Mouse (Mus musculus) thymus, postnatal 14 days (tissue): ENCODE results near the gene Dlg1.
A peak's percentile ranks its signal among the peaks of the same experiment; 100 is the strongest.

ENCODE experiments used
- DNase-seq: peaks from one replicate; pipeline ENCODE4 v3.0.0; 2021

Gene Dlg1

DNA sequence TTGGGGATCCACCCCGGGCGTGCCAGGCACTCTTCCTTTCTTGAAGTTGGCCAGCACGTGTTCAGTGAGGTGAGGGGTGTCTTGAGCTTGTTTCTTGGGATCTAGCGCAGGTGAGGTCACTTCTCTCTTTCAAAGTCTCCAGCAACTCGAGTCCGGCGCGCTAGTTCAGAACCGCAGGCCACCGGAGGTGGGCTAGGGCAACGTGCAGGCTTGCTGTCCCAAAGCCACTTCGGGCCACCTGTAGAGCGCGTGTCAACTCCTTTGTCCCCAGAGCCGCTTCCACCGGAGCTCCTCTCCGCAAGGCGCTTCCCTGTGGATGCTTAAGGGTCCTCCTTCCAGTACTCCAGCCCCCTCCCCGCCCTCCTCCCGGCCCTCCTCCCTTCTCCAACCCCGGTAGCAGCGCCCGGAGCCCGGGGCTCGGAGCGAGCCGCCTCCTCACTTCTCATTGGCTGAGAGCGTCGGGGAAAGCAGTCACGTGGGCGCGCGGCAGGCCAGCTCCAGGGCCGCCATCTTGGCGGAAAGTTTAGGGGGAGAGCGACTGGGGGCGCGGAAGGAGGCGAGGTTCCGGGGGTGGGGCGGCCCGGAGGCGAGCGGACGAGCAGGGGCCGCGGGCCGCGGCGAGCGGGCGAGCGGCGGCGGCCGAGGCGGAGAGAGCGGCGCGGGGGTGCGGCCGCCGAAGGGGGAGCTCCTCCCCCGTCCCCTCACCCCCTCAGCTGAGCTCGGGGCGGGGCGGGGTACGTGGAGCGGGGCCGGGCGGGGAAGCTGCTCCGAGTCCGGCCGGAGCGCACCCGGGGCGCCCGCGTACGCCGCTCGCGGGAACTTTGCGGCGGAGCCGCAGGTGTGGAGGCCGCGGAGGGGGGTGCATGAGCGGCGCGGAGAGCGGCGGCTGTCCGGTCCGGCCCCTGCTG is at the start of gene Dlg1:
Gene Dlg1 (plus strand): TSS at position 65 of the 908 bp plus-strand sequence.
- DNase-seq, result peak; percentile 90

DNA sequence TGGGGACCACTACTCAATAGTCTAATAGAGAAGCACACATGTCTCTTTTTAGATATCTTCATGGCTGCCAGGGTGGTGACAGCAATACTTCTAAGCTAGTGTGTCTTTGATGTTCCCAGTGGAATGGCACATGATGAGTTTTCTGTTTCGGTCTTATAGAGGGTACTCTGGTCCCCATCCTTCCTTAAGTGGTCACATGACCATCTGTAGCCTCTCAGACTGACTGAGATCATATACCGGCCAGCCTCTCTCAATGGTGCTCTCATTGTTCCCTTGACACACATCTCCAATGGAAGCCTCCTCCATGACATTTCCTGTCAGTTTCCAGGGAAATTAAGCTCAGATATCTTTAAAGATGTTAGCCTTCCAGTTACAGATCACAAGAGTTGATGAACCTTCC is 46.9 kb upstream of the Dlg1 start:
- DNase-seq, result no peak

- no peak for DNase-seq
These were observed 46.1 kb upstream of the Dlg1 start for GRCm38 (mm10) chr16:31617128-31617527.

GRCm38 (mm10) chr16:31617823-31618371 is 45.3 kb upstream of the Dlg1 start:
- no peak for DNase-seq

DNA sequence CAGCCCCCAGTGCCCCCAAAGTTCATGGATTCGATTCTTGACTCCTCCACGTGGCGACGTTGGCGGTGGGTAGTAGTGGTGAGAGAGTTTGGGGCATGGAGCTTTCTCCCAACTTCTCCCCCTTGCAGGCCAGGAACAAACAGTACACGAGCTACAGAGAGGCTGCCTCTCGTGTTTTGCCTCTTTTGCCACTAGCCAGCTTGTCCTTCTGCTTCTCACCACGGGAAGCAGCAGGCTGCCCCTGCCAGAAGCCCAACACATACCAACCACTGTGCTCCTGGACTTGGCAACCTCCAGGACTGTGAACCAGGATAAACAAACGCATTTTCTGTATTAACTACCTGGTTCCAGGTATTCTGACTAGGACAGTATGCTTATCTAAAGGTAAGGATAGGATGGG is 44.6 kb upstream of the Dlg1 start:
- DNase-seq, result no peak

DNA sequence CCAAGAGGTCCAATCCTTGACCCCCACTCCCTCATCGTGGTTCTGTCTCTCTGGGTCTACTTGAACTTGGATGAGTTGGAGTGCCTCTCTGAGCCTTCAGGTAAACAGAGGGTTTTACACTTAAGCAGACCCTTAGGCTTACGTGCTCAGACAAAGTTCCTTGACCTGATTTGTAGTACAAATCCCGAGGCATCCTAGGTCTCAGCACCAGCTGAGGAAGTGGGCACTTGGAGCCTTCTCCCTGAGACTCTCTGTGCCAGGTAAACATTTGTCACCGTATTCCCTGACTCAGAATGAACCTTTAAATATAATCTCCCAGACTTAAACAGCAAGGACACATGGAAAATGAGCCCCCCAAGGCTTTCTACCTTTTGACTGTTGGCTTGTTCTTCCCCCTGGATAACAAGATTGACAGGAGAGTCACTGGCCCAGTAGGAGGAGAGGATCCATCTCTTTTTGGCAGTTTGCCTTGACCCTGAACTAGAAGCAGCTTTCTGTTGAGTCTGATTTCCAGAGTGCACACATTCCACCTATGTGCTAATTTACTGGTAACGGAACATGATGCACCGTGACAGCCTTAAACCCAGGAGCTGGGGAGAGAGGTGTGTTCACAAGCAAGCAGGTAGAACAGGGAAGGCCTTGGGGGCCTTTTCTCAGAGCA is 43.4 kb upstream of the Dlg1 start:
- DNase-seq, result no peak

DNA sequence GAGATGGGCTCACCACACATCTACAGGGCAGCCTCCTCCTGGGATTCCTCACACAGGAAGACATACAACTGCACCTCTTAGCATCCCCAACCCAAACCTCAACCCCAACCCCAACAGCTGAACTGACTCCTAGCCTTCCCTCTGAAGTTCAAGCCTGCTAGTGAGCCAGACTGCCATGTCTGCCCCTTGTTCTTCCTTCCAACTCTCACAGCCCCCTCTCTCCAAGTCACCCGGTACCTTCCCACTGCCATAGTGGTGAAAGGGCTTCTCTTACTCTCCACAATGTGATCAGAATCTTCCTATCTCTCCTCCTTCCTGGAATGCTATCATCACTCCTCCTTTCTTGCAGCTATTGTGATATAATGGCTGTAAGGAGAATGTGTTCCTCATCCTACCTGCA is 40.9 kb upstream of the Dlg1 start:
- no peak for DNase-seq

GRCm38 (mm10) chr16:31623136-31623535 is 40.1 kb upstream of the Dlg1 start:
- DNase-seq, result no peak

DNA sequence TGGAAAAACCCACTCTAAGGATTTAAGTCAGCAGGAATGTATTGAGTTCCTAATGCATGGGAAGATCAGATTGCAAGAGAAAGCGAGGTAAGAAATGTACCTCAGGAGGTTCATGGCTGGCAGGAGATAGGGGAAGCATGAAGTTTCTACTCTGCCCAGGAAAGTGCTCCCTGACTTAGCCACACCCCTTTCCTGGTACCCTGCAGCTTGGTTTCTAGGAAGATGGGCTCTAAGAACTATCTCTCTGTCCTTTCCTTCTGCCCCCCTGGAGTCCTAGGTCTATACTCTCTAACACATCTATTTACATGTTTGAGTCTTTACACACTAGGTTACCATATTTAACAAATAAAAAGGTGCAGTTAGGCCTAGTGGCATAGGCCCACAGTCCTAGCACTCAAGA is 38.5 kb upstream of the Dlg1 start:
- DNase-seq, result no peak

DNA sequence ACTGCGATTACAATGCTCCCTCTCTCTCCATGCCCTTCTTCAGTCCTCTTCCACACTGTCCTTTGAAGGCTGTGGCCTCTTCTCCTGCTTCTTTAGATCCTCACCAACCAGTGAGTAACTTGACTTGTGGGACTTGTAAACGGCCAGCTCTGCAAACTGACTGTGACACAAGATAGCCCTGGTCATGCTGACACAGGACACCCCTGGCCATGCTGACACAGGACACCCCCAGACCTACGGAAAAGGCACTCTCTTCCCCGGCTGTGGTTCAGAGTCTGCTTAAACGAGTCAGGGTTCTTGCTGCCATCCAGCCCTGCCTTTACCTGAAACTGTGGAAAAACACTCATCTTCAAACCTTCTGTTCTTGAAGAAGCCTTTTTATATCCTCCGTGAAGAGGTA is 36.9 kb upstream of the Dlg1 start:
- no peak for DNase-seq

DNA sequence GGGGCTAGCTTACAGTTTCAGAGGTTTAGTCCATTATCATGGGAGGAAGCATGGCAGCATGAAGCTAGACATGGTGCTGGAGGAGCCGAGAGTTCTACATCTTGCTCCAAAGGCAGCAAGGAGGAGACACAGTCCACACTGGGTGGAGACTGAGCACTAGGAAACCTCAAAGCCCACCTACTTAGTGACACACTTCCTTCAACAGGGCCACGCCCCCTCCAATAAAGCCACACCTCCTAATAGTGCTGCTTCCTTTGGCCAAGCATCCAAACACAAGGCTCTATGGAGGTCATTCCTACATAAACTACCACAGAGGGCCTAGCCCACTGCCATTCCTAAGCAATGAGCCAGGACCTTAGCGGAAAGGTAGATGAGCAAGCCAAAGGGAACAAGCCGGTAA is 32.9 kb upstream of the Dlg1 start:
- no peak for DNase-seq

GRCm38 (mm10) chr16:31631046-31631445 is 32.2 kb upstream of the Dlg1 start:
- no peak for DNase-seq

GRCm38 (mm10) chr16:31634371-31634770 is 28.9 kb upstream of the Dlg1 start:
- DNase-seq, result no peak

DNA sequence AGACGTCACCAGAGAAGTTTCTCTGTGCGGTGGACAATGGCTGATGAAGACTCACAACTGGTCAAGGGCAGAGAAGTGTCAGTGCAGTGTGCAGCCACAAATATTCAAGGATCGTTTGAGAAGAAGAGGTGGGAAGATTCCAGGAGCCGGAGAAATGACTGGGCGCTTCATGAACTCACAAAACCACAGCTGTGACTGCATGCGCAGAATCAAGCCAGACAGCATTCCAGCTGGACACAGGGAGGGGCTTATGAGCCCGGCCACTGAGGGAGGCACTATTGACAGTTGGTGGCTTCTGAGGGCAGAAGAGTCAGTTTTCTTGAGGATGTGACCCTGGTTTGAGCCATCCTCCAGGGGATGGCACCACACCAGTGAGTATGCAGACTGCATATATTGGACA is 24.9 kb upstream of the Dlg1 start:
- DNase-seq, result no peak

DNA sequence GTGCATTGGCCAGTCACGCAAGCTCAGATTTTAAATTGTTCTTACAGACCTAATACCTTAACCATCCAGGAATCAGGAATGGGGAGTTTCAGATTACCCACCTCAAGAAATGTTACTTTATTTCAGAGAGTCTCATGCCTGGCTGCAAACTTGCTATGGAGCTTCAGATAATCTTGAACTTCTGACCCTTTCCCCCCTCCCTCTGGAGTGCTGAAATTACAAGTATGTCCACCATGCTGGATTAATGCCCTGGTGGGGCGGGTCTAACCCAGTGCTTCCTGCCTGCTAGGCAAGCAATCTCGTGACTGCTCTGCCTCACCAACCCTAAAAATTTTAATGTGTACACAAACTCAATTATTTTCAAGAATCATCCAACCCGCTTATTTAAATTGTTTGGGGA is 23.3 kb upstream of the Dlg1 start:
- DNase-seq, result no peak

- DNase-seq, result no peak
These were observed 21.5 kb upstream of the Dlg1 start for GRCm38 (mm10) chr16:31641776-31642175.

- DNase-seq, result no peak
These were observed 16.0 kb upstream of the Dlg1 start for GRCm38 (mm10) chr16:31647221-31647620.

DNA sequence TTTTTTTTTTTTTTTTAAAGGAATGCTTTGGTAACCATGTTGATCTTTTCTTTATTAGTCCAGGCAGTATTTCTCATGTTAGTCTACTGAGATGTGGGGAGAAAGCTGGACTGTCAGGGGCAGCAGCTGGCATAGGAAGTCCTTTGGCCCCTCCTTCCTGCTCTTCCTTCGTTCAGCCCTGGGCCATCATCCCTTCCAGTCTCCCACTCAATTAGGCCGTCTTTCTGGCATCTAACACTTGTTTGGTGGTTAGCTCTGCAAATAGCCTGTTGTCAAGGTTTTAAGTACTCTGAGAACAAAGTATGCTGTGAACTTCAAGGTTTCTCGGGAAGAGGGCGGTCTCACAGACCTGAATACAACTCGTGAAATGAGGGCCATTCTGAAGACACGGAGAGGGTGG is 12.5 kb upstream of the Dlg1 start:
- no peak for DNase-seq

DNA sequence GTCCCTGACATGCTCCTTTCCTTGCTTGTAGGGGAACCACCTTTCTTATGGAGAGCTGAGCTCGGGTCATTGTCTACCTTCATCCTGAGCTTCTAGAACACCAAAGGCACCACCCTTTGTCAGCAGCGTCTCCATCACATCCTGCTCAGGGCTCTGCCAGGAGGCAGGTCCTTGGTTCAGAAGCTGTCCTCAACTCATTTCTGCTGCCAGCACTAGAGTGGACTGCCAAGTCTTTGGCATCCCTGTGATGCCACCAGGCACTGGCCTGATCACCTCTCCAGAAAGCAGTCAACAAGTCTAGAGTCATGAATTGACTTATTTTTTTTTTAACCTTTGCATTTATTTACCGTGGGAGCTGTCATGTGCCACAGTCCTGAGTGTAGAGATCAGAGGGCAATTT is 11.7 kb upstream of the Dlg1 start:
- DNase-seq, result no peak

DNA sequence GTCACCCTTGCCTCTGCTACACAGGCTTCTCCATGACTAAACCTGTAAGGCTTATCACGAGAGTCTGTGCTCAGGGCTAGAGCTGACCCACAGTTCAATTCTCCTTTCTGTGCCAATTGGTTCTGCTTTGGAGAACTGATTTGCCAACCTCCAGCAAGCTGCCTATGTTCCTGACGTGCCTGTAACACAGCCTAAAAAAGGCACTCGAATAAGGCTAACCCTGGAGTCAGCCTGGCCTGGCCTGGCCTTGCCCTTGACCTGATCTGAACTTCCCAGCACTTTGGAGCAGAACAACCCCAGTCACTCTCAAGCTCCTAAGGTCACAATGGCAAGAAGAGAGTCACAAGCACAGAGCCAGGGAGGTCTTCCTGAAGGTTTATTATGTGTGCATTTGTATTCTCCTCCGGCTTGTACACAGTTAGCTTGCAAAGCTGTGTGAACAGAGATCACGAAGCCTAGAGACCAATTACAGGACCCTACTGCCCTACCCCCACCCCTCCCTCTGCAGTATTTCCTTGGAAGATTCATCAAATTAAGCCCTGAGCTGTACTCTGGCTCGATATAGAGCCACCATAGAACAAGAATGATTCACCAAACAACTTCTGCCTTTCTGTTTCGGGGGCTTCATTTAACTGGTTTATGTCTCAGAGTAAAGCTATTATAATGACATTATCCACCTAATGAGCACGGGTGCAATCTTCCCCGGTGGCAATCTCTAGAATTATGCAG is 11.0 kb upstream of the Dlg1 start:
- DNase-seq, result no peak

DNA sequence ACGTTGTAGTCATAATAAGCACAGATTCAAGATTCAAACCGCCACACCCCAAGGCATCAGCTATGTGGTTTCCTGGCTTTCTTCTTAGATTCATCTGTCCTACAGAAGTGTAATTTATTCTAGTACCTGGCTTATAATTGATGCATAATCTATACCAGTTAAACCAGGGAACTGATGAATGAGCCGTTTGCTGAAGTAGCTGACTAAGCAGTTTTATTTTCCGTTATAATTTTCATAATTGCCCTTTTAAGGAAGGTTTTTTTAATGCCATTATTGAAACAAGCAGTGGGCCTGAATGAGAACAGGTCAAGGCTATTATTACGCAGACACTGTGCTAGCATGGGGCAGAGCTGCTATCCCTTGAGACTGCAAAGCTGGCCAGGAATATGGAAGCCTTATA is 9.6 kb upstream of the Dlg1 start:
- no peak for DNase-seq

- no peak for DNase-seq
These were observed 9.2 kb upstream of the Dlg1 start for GRCm38 (mm10) chr16:31654021-31654420.

DNA sequence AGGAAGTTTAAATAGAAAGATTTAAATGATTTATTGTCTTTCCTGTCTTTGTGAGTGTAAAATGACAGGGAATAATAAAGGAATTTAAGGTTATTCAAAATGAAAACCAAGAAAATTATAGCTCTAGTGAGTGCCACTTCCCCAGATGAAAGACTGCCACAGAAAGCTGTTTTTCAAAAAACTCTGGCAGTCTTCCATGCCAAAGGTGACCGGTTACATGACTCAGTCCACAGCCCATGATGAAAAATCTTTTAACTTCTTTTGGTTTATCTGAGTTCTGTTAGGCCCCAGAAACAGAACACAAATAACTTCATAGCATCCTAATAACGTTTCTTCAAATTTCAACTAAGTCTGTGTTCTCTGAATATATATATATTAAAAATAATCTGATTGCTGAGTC is 7.7 kb upstream of the Dlg1 start:
- no peak for DNase-seq

DNA sequence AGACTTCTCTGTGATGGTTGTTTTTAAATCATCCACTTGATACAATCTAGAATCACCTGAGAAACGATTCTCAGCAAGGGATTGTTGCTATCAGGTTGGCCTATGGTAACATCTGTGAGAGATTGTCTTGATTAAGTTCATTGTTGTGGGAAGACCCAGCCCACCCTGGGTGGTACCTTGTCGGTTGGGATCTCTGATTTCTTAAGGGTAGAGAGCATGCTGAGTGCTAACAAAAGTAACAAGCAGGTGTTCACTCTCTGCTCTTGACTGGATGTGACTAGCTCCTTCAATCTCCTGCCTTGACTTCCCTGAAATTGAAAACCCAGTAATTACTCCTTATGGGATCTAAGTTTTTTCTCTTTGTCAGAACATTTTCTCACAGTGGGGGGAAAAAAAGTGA is 5.7 kb upstream of the Dlg1 start:
- no peak for DNase-seq
